In genomic region chr14:33244519-33244918, GRCm38 (mm10) we compare ENCODE assay signal across 25 mouse cellular contexts. TPM values are rescaled to one million over a fixed set of nuclear protein-coding genes. Genes with fewer than 3 reads are reported as not detected.
DNase-seq lines count a peak whose midpoint lies in the region; ATAC-seq and TF ChIP-seq lines count a peak whose summit lies in the region.
"Had no signal": no experiment of that assay in that cellular context is flagged by ENCODE, and none has a peak within 500 bp of the region (broad histone marks: within the 10 kb centered on the region; RNA-seq: fewer than 3 reads in every experiment).

No protein-coding gene starts in this region.

- H3K9me3 ChIP-seq in heart, embryonic 11.5 days (replicated peaks; ENCODE audit: control insufficient read depth, low read length): no peaks in the 10 kb centered on the region
- H3K9me3 ChIP-seq in heart, embryonic 13.5 days: no peaks in the 10 kb centered on the region
- H3K9me3 ChIP-seq: embryonic facial prominence, embryonic 15.5 days; forebrain, embryonic 10.5 days; hindbrain, embryonic 12.5 days had no signal

- H3K27ac ChIP-seq in heart, embryonic 11.5 days (ENCODE audit: low read depth, low read length): no peak overlapping the region
- peak overlapping the region; percentile 79 for H3K27ac ChIP-seq in heart, embryonic 13.5 days (replicated peaks)
- H3K27ac ChIP-seq: embryonic facial prominence, embryonic 15.5 days; forebrain, embryonic 10.5 days; hindbrain, embryonic 12.5 days had no signal

- H3K4me2 ChIP-seq in heart, embryonic 11.5 days: no peak overlapping the region
- H3K4me2 ChIP-seq in heart, embryonic 13.5 days: no peak overlapping the region
- H3K4me2 ChIP-seq: embryonic facial prominence, embryonic 15.5 days; hindbrain, embryonic 12.5 days had no signal

- no peak overlapping the region for H3K4me3 ChIP-seq in heart, embryonic 11.5 days (ENCODE audit: low read depth, low read length)
- no peak overlapping the region for H3K4me3 ChIP-seq in heart, embryonic 13.5 days
- H3K4me3 ChIP-seq in lung, adult 2 months (replicated peaks; ENCODE audit: extremely low read depth, low read depth, low read length): no peak overlapping the region
- H3K4me3 ChIP-seq: embryonic facial prominence, embryonic 15.5 days; erythroblast, embryonic 14.5 days; forebrain, embryonic 10.5 days; hindbrain, embryonic 12.5 days had no signal

- no peak for TF ChIP-seq POLR2A in lung, adult 2 months (IDR thresholded peaks at IDR 0.05; ENCODE audit: borderline replicate concordance, extremely low read depth, low read depth, low read length)

- TF ChIP-seq CTCF in lung, adult 2 months (IDR thresholded peaks at IDR 0.05; ENCODE audit: insufficient read depth, low read length): no peak

- H3K27me3 ChIP-seq in heart, embryonic 11.5 days (ENCODE audit: control insufficient read depth, insufficient read depth, low read length): peaks cover 4% of the 10 kb centered on the region
- peaks cover 2% of the 10 kb centered on the region; the same call in 1 of the 2 replicates for H3K27me3 ChIP-seq in heart, embryonic 13.5 days (replicated peaks)

- DNase-seq in heart, adult 11 months: peak; percentile 93
- no peak for DNase-seq in heart, postnatal 36 days
- peak; percentile 61 for DNase-seq in heart, postnatal 4 days
- DNase-seq in lung, adult 2 months: no peak
- no peak for DNase-seq in frontal cortex, postnatal 14 days (ENCODE audit: low spot score in 2 of 2)
- DNase-seq: adrenal gland, adult 8-10 months; adrenal gland, postnatal 36 days; B cell, adult 2 months; cerebellum, adult 11 months; cerebellum, adult 8-10 months; cerebellum, postnatal 14 days; embryo, embryonic 11 days; gastrocnemius, postnatal 10 days had no signal

- H3K9ac ChIP-seq in heart, embryonic 11.5 days (ENCODE audit: low read depth, low read length): no peak overlapping the region
- no peak overlapping the region for H3K9ac ChIP-seq in heart, embryonic 13.5 days
- H3K9ac ChIP-seq: embryonic facial prominence, embryonic 15.5 days; hindbrain, embryonic 12.5 days had no signal

- no peaks in the 10 kb centered on the region for H3K36me3 ChIP-seq in heart, embryonic 11.5 days (ENCODE audit: control insufficient read depth, insufficient read depth, low read length)
- no peaks in the 10 kb centered on the region for H3K36me3 ChIP-seq in heart, embryonic 13.5 days
- H3K36me3 ChIP-seq: embryonic facial prominence, embryonic 15.5 days; forebrain, embryonic 10.5 days; G1E; hindbrain, embryonic 12.5 days had no signal

- H3K4me1 ChIP-seq in heart, embryonic 11.5 days (ENCODE audit: control insufficient read depth, insufficient read depth, low read length): no peaks in the 10 kb centered on the region; the same call in 1 of the 2 replicates
- H3K4me1 ChIP-seq in heart, embryonic 13.5 days: peaks cover 26% of the 10 kb centered on the region
- no peaks in the 10 kb centered on the region for H3K4me1 ChIP-seq in lung, adult 2 months (ENCODE audit: control insufficient read depth, insufficient read depth, low read length)

- 60% methylated on average over 3 of the region's 3 CpGs for WGBS in heart, embryonic 11.5 days (ENCODE audit: insufficient replicate concordance)
- WGBS in heart, embryonic 13.5 days: 33% methylated on average over 3 of the region's 3 CpGs
- 52% methylated on average over 3 of the region's 3 CpGs for WGBS in lung, adult 2 months

- ATAC-seq in heart, embryonic 11.5 days (replicated peaks; ENCODE audit: insufficient number of reproducible peaks, low FRiP score, low TSS enrichment): no peak
- ATAC-seq in heart, embryonic 13.5 days (ENCODE audit: extremely low read depth, insufficient number of reproducible peaks, low FRiP score, low TSS enrichment): no peak
- ATAC-seq: CD4-positive, CD25-positive, alpha-beta regulatory T cell, adult 4 months; forebrain, embryonic 14.5 days; hindbrain, embryonic 16.5 days; inflammation-experienced regulatory T-cells, adult 6 months; intestine, postnatal 0 days had no signal

- intact Hi-C loops in heart, postnatal 36 days (cut with DNase I): no loop called here

RNA-seq across cellular contexts. Expression of gene Arhgap22, which starts 30.7 kb away (rescaled TPM):
- polyA plus RNA-seq in heart, embryonic 11.5 days (2014; fragmentation: Nextera tagmentation; extraction: Ambion mirVana): 3.5 and 4.5 TPM in 2 replicates
- 3.2 and 4.0 TPM in 2 replicates for polyA plus RNA-seq in heart, embryonic 13.5 days (2015; fragmentation: Nextera tagmentation; extraction: Ambion mirVana)
- 1 to 10 TPM; 1.6 to 2.6 TPM for total RNA-seq in heart, postnatal 36 days (2021)
- total RNA-seq in heart, postnatal 4 days (2021): 1 to 10 TPM; 2.1 to 3.0 TPM
- 27.3 and 28.1 TPM in 2 replicates for polyA plus RNA-seq in lung, adult 2 months (2012; rRNA removed)
- polyA plus RNA-seq: CD4-positive, CD25-positive, alpha-beta regulatory T cell, adult 4 months; G1E had no signal

RNA-seq across cellular contexts. Expression of gene Wdfy4, which starts 59.2 kb away (rescaled TPM):
- 0.19 and 0.30 TPM in 2 replicates for polyA plus RNA-seq in heart, embryonic 11.5 days (2014; fragmentation: Nextera tagmentation; extraction: Ambion mirVana)
- polyA plus RNA-seq in heart, embryonic 13.5 days (2015; fragmentation: Nextera tagmentation; extraction: Ambion mirVana): 0.14 and 0.31 TPM in 2 replicates
- total RNA-seq in heart, postnatal 36 days (2021): 1 to 10 TPM; 2.1 to 3.1 TPM
- total RNA-seq in heart, postnatal 4 days (2021): 1 to 10 TPM; 2.2 TPM
- 12.5 and 14.0 TPM in 2 replicates for polyA plus RNA-seq in lung, adult 2 months (2012; rRNA removed)
- total RNA-seq: G1E had no signal

Comparison
In these comparisons a context has a peak if more than half of its experiments do, and no peak if none do; other contexts are left out.
1. DNase-seq: peak in heart, adult 11 months (single experiment) and heart, postnatal 4 days (single experiment); none in heart, postnatal 36 days (0 of 2), lung, adult 2 months (single experiment) and frontal cortex, postnatal 14 days (0 of 2).
2. RNA of gene Wdfy4, which starts 59.2 kb away (polyA plus RNA-seq): 12.5 to 14.0 TPM in lung, adult 2 months; 0.14 to 0.31 TPM in heart, embryonic 13.5 days and 0.19 to 0.30 TPM in heart, embryonic 11.5 days; every median in the first group is over 10 times any median in the second.